Mouse (Mus musculus) C3H10T1/2 (cell line): ENCODE data around the gene Grrp1. TPM values are rescaled to one million over a fixed set of nuclear protein-coding genes. Genes with fewer than 3 reads are reported as not detected.

ENCODE experiments used
- polyA plus RNA-seq, 2 experiments: library from polyadenylated mRNA; unstranded; fragments of >200 nt; fragmentation: generic; extraction: Trizol; gene quantifications; one replicate each; pipeline ENCODE4 v1.2.1; 2012; ENCODE audit warnings: missing spikeins in 2 of 2

Gene Grrp1
- polyA plus RNA-seq: under 1 TPM in 1 of 2 experiments, not detected in 1; 0.11 TPM

DNA sequence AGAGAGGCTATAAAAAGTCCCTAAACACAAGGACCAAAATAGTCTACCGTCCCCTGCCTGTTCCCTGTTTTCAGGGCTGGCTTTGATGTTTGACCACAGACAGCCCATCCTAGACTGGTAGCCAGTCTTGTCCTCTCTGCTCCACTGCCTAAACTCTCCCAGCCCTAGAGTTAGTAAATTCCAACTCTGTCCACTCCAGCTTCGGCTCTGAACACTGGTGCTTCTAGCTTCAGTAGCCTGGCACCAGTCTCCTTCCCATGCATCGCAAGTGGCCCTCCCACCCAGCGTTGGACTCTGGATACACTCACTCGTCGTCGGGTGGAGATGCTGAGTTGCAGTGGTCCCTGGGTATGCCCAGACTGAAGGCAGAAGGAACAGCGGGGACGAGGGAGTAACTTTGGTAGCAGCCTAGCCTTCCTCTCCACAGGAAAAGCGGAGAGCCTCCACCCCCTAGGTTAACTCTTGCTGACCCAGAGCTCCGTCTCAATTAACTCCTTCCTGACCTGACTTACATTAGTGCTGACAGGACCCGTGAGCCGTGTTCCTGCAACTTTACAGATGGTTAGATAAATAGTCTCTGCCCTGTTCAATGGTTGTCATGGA is at the start of gene Grrp1:
TSS of gene Grrp1 (minus strand) at position 385 of the 603 bp plus-strand sequence.

GRCm38 (mm10) chr4:134287575-134288025 is 33.7 kb upstream of the Grrp1 start, which contains the start of gene Pdik1l:
Gene Pdik1l (minus strand): TSS chr4:134287895.

DNA sequence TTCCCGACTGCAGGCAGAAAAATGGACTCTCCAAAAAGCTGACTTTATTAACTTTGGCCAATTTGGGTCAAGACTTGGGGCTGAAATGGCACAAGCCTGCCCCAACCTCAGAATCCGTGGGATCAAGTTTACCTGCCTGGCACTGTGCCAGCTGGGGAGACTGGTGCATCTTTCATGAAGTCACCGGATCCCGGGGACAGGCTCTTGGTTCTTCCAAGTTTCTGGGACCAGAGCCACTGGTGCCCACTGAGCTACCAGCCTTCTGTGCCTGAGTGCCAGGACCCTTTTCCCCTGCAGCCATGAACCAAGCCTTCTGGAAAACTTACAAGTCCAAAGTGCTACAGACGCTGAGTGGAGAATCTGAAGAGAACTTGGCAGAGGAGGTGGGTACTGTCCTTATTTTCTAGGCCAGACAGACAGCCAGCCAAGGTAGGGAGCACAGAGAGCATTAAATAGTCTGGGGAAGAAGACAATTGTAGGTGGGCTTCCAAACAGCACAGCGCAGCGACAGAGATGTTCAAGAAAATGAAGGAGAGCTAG is 7.1 kb downstream of the Grrp1 start, which contains the start of gene Gm30191:
TSS of gene Gm30191 (plus strand) at position 217 of the 540 bp plus-strand sequence.

GRCm38 (mm10) chr4:134245148-134245843 is 8.6 kb downstream of the Grrp1 start, which contains the start of gene Zfp593:
Gene Zfp593 (minus strand): TSS chr4:134245592.

DNA sequence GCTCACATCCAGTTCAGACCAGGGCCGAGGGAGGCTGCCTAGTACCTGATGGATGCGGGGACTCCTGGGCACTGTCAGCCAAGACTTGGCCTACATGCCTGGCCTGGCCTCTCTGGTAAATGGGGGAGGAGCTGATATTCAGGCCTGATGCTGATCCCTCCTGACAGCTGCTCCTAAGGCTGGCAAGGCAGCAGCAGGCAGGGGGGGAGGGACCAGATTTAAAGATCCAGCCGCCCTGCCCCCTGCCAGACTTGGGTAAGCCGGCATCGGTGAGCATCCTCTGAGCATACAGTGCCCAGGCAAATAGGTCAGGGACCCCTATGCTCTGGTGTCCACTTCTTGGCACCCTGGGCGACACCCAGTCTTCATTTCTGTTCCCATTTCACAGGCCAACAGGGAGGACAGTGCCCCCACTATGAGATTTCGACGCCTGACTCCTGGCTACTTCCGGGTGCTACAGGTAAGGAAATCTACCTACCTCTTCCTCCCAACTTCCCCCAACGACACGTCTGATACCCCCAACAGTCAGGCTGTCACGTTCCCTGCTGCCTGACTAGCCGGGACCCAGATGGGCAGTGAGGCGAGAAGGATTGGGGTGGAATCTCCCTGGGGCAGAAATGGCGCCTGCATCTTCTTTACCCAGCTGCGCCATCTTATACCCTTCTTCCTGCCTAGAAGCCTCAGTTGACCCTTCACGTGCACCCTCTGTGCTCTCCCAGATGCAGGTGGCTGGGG is 10.2 kb downstream of the Grrp1 start, which contains the start of gene E130218I03Rik:
TSS of gene E130218I03Rik (plus strand) at position 147 of the 735 bp plus-strand sequence.

GRCm38 (mm10) chr4:134238279-134238651 is 15.6 kb downstream of the Grrp1 start, which contains the start of gene Cnksr1:
Gene Cnksr1 (minus strand): TSS chr4:134238399.

DNA sequence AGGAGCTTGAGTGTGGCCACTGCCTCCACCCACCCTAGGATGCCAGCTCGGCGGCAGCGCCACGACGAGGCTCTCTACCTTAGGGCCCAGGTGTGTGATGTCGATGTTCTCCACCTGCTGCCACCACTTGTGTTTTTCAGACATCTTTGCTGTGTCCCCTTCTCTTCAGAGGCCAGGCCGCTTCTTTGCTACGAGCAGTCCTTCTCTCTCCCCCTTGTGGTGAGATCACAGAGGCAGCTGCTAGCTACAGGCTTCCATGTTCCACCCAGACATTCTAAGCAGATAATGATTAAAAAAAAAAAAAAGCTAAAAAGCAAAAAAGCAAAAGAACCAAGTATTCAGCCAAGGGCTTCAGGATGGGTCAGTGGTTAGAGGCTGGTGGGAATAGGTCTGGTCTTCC is 26.7 kb downstream of the Grrp1 start, which contains the start of gene Catsper4:
TSS of gene Catsper4 (minus strand) at position 190 of the 400 bp plus-strand sequence.

GRCm38 (mm10) chr4:134202904-134203303 is 51.0 kb downstream of the Grrp1 start, which contains the start of gene Gm7534:
Gene Gm7534 (minus strand): TSS chr4:134203004.

Other genes starting within 250 kb of the Grrp1 start
- not detected for gene Lin28a, start 235.3 kb downstream of the Grrp1 start, polyA plus RNA-seq
- gene Zfp683, start 200.3 kb downstream of the Grrp1 start, polyA plus RNA-seq: not detected
- gene Crybg2, start 193.3 kb downstream of the Grrp1 start, polyA plus RNA-seq: not detected
- not detected for gene Cd52, start 159.0 kb downstream of the Grrp1 start, polyA plus RNA-seq
- 1 to 10 TPM; 3.0 to 7.1 TPM for gene Ubxn11, start 151.5 kb downstream of the Grrp1 start, polyA plus RNA-seq
- 100 to 1,000 TPM; 390 to 719 TPM for gene Sh3bgrl3, start 125.3 kb downstream of the Grrp1 start, polyA plus RNA-seq
- gene Cep85, start 67.0 kb downstream of the Grrp1 start, polyA plus RNA-seq: 1 to 10 TPM; 1.4 to 6.1 TPM
- gene Gm7534, start 51.1 kb downstream of the Grrp1 start, polyA plus RNA-seq: not detected
- gene Catsper4, start 26.7 kb downstream of the Grrp1 start, polyA plus RNA-seq: not detected
- gene Cnksr1, start 15.7 kb downstream of the Grrp1 start, polyA plus RNA-seq: under 1 TPM; 0.20 to 0.53 TPM
- gene E130218I03Rik, start 10.4 kb downstream of the Grrp1 start, polyA plus RNA-seq: 10 to 100 TPM in 1 of 2 experiments, under 1 TPM in 1; 0.70 to 21.0 TPM
- gene Zfp593, start 8.5 kb downstream of the Grrp1 start, polyA plus RNA-seq: 10 to 100 TPM; 13.5 to 31.5 TPM
- gene Gm30191, start 7.2 kb downstream of the Grrp1 start, polyA plus RNA-seq: not detected
- gene Pdik1l, start 33.8 kb upstream of the Grrp1 start, polyA plus RNA-seq: 1 to 10 TPM in 1 of 2 experiments, under 1 TPM in 1; 0.23 to 1.9 TPM
- gene Trim63, start 61.0 kb upstream of the Grrp1 start, polyA plus RNA-seq: under 1 TPM in 1 of 2 experiments, not detected in 1; 0.02 TPM
- gene Slc30a2, start 89.1 kb upstream of the Grrp1 start, polyA plus RNA-seq: not detected
- gene Extl1, start 129.7 kb upstream of the Grrp1 start, polyA plus RNA-seq: under 1 TPM; 0.04 to 0.12 TPM
- 10 to 100 TPM in 1 of 2 experiments, 1 to 10 TPM in 1; 2.8 to 18.0 TPM for gene Pafah2, start 142.2 kb upstream of the Grrp1 start, polyA plus RNA-seq
- 100 to 1,000 TPM; 356 to 718 TPM for gene Stmn1, start 214.2 kb upstream of the Grrp1 start, polyA plus RNA-seq
- under 1 TPM; 0.05 to 0.46 TPM for gene Paqr7, start 242.6 kb upstream of the Grrp1 start, polyA plus RNA-seq